Mouse (Mus musculus): ENCODE results near the gene Nr4a1. TPM values are rescaled to one million over a fixed set of nuclear protein-coding genes. Genes with fewer than 3 reads are reported as not detected.

The Nr4a1 gene
- polyA plus RNA-seq, 1 experiment = 16.4 TPM

DNA sequence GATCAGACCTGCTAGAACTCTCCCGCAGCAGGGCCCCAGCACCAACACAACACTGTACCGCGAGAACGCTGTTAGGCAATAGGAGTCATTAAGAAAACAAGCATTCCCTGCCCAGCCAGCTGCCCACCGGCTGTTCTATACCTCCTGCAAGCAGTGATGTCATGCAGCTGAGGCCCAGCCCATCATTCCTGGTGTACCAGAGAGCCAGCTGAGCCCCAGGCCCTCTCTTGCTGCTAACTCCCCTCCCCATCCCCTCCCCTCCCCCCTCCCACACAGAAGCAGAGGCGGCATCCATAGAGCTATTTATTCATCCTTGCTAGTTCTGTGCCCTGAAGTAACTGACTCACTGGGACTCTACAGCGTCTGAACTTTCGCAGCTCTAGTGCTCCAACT is 33.2 kb upstream of the Nr4a1 start:
- Histone ChIP-seq H3K4me3 (replicated peaks; ENCODE audit: insufficient read depth, low read depth, low read length) (no peak overlapping the region), H3K4me1 (ENCODE audit: control insufficient read depth, insufficient read depth, low read length) (0 out of 2 replicates have a peak, but pooled peaks cover 3% of the 10 kb centered on the region), H3K27me3 (ENCODE audit: control insufficient read depth, insufficient read depth, low read length) (no peaks in the 10 kb centered on the region), H3K27ac (ENCODE audit: insufficient read depth, low read length) (no peak overlapping the region)
- DNase-seq = no peak
- TF ChIP-seq CTCF (IDR thresholded peaks at IDR 0.05; ENCODE audit: borderline replicate concordance, insufficient read depth, low read depth, low read length) (no peak), POLR2A (IDR thresholded peaks at IDR 0.05; ENCODE audit: borderline replicate concordance, insufficient read depth, low read length) (no peak)
- 24% methylated on average over 8 of the region's 8 CpGs for WGBS

DNA sequence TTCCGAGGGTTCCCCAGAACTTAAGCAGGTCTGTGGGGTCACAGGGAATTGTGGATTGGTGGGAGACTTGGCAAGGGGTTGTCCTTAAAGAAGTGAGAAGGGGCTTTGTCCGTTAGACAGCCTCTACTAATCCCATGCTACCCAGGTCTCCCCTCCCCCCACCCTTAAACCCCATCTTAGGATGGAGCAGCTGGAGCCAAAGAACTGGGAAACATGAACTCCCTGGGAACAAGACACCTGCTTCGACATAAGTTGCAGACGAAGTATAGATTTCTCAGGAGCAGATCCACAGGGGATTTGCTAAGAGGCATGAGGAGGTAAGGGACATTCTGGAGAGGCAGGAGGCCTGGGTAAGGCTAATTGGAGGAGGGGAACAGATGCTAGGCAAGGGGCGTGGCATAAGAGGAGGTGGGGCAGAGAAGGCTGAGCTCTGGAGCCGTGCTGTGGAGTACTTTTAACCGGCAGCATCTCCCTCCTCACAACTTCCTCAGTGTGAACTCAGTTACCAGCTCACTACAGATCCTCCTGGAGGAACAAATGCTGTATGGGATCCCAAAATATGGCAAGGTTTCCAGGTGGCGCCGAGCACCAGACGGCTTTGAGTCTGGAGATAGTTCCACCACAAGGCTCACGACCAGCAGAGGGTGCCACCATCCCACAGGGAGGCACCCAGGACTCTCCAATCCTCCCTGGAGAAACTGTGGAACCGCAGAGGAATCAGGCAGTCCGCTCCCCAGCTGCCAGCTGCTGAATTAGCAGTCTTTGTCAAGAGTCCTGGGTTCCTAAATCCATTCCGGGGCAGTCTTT is 32.6 kb upstream of the Nr4a1 start:
- Histone ChIP-seq H3K4me3 (replicated peaks; ENCODE audit: insufficient read depth, low read depth, low read length) (no peak overlapping the region), H3K27ac (ENCODE audit: insufficient read depth, low read length) (no peak overlapping the region), H3K27me3 (ENCODE audit: control insufficient read depth, insufficient read depth, low read length) (no peaks in the 10 kb centered on the region), H3K4me1 (ENCODE audit: control insufficient read depth, insufficient read depth, low read length) (0 out of 2 replicates have a peak, but pooled peaks cover 3% of the 10 kb centered on the region)
- TF ChIP-seq POLR2A (IDR thresholded peaks at IDR 0.05; ENCODE audit: borderline replicate concordance, insufficient read depth, low read length) (no peak), CTCF (IDR thresholded peaks at IDR 0.05; ENCODE audit: borderline replicate concordance, insufficient read depth, low read depth, low read length) (peak; percentile 91)
- 6% methylated on average over 14 of the region's 14 CpGs for WGBS
- peak; percentile 83 to 90 for DNase-seq

DNA sequence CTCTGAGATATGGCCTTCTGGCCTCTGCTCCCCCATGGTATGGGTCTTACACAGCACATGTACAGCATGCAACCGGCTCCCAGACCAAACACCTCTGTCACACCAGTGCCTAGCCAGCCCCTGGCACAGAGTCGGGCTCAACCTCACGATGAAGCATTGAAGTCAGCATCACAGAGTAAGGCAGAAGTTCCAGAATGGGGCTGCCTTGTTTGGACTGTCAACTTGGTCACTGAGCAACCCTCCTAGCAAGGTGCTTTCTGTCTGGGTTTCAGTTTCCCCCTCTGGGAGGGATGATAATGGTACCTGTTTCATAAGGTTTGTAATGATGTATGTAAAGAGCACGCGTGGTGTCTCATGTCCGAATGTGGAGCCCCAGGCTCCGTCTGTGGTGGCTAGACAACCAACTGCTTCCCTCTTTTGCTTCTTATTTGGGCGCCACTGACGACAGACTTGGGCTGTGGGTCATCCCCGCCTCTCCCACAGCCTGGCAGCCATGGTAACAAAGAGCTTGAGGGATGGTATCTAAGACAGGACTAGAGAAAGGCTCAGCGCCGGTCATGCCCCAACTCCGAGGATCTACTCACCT is 31.1 kb upstream of the Nr4a1 start:
- Histone ChIP-seq H3K4me3 (replicated peaks; ENCODE audit: insufficient read depth, low read depth, low read length) (no peak overlapping the region), H3K27me3 (ENCODE audit: control insufficient read depth, insufficient read depth, low read length) (no peaks in the 10 kb centered on the region), H3K27ac (ENCODE audit: insufficient read depth, low read length) (no peak overlapping the region), H3K4me1 (ENCODE audit: control insufficient read depth, insufficient read depth, low read length) (0 out of 2 replicates have a peak, but pooled peaks cover 3% of the 10 kb centered on the region)
- no peak for DNase-seq
- TF ChIP-seq POLR2A (IDR thresholded peaks at IDR 0.05; ENCODE audit: borderline replicate concordance, insufficient read depth, low read length) (no peak), CTCF (IDR thresholded peaks at IDR 0.05; ENCODE audit: borderline replicate concordance, insufficient read depth, low read depth, low read length) (no peak)
- WGBS = 68% methylated on average over 13 of the region's 13 CpGs

DNA sequence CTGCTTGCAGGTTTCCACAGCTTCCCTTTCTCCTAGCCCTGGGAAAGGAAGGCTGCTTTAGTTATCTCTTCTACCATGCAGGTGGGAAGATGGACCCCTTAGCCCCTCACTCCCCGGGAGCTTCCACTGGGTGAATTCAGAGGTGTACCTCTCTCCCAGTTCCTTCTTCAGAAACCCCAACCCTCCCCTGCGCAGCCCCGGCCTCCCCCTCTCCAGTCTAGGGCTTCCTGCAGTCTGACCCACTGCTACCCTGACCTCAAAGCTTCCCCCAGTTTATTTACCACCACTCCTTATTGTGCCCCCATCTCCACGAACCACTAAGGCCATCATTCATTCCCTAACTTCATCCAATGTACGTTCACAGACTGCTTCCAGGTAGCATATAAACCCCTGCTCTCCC is 30.5 kb upstream of the Nr4a1 start:
- H3K27me3 ChIP-seq (ENCODE audit: control insufficient read depth, insufficient read depth, low read length) = no peaks in the 10 kb centered on the region
- no peak overlapping the region for H3K27ac ChIP-seq (ENCODE audit: insufficient read depth, low read length)
- 0 out of 2 replicates have a peak, but pooled peaks cover 3% of the 10 kb centered on the region for H3K4me1 ChIP-seq (ENCODE audit: control insufficient read depth, insufficient read depth, low read length)
- no peak for DNase-seq
- no peak for TF ChIP-seq CTCF (IDR thresholded peaks at IDR 0.05; ENCODE audit: borderline replicate concordance, insufficient read depth, low read depth, low read length)
- no peak for TF ChIP-seq POLR2A (IDR thresholded peaks at IDR 0.05; ENCODE audit: borderline replicate concordance, insufficient read depth, low read length)
- 22% methylated on average over 5 of the region's 5 CpGs for WGBS
- peak overlapping the region; percentile 62 for H3K4me3 ChIP-seq (replicated peaks; ENCODE audit: insufficient read depth, low read depth, low read length)

DNA sequence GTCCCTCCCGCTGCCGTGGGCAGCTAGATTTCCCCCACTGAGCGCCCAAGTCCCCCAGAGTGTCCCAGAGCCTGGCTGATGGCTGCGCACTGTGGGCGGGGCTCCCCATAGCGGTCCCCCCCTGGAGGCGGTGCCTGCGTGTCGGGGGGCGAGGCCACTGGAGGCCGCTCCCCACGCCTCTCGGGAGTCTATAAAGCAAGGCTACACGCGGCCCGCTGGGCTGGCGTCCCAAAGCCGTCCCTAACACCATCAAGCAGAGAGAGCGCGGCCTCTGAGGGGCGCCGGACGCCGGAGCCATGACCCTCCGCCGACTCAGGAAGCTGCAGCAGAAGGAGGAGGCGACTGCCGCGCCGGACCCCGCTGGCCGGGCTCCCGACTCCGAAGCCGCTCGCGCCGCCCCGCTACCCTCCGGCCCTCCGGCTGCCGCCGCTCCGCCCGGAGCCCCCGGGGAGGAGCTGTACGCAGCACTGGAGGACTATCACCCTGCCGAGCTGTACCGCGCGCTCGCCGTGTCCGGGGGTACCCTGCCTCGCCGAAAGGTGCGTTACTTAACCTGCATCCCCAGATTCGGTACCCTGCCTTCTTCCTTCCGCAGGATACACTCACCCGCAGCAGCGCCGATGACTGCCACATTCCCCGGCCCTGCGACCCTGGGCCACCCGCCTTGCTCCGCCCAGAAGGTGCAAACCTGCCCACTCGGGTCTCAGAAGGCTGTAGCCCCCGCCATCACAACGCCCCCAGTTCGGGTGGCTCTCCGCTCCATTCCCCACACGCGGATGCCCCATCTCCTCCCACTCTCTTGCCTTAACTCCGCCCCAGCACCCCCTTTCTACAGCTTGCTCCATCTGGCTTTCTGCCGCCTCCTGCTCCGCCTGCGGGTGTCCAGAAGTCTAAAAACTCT is 29.8 kb upstream of the Nr4a1 start, which contains the start of gene Grasp:
Gene Grasp, plus strand, starts transcription at position 183 of the 901 bp plus-strand sequence.
- Histone ChIP-seq H3K4me1 (ENCODE audit: control insufficient read depth, insufficient read depth, low read length) (0 out of 2 replicates have a peak, but pooled peaks cover 3% of the 10 kb centered on the region), H3K4me3 (replicated peaks; ENCODE audit: insufficient read depth, low read depth, low read length) (peak within 1 kb of the TSS; percentile 62), H3K27me3 (ENCODE audit: control insufficient read depth, insufficient read depth, low read length) (no peaks in the 10 kb centered on the region), H3K27ac (ENCODE audit: insufficient read depth, low read length) (no peak within 1 kb of the TSS)
- TF ChIP-seq CTCF (IDR thresholded peaks at IDR 0.05; ENCODE audit: borderline replicate concordance, insufficient read depth, low read depth, low read length) = no peak
- TF ChIP-seq POLR2A (IDR thresholded peaks at IDR 0.05; ENCODE audit: borderline replicate concordance, insufficient read depth, low read length) = peak; percentile 62
- under 1% methylated on average over 77 of the region's 77 CpGs for WGBS
- DNase-seq = peak; percentile 85

DNA sequence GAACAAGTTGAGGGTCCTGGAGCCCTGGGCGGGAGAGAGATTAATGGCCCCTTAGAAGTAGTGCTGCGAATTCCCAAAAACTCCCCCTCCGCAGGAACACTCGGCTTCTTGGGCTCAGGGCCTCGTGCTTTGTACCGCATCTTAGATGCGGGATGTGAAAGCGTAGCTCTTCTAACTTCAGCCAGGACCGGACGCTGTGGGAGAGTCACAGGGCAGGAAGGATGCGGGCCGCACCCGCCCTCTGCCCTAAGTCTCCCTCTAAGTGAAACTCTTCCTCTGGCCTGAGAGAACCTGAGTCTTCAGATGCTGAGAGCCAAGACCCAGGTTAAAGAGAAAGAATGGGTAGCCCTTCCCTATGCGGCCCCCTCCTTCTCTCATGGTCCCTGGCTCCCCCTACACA is 29.1 kb upstream of the Nr4a1 start:
- Histone ChIP-seq H3K4me3 (replicated peaks; ENCODE audit: insufficient read depth, low read depth, low read length) (peak overlapping the region; percentile 62), H3K4me1 (ENCODE audit: control insufficient read depth, insufficient read depth, low read length) (0 out of 2 replicates have a peak, but pooled peaks cover 3% of the 10 kb centered on the region), H3K27ac (ENCODE audit: insufficient read depth, low read length) (no peak overlapping the region), H3K27me3 (ENCODE audit: control insufficient read depth, insufficient read depth, low read length) (no peaks in the 10 kb centered on the region)
- WGBS = 23% methylated on average over 14 of the region's 14 CpGs
- TF ChIP-seq CTCF (IDR thresholded peaks at IDR 0.05; ENCODE audit: borderline replicate concordance, insufficient read depth, low read depth, low read length) (no peak), POLR2A (IDR thresholded peaks at IDR 0.05; ENCODE audit: borderline replicate concordance, insufficient read depth, low read length) (no peak)
- DNase-seq = no peak

DNA sequence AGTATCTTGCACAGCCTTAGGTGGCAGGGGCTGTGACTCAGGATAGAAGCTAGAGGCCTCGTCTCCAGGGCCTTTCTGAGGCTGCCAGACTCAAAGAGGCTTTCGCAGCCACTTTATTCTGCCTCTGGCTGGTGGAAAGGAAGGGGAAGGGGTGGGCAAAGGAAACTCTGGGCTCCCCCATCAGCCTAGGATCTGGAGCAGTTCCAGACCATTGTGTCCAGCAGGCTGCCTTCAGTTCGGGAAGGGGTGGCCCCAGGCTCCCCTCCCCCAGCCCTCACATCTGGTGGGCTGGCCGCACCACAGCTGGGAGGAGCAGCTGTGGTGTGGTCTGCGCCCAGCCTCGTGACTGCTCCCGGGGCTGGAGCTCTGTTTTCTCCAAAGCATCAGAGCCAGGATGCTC is 26.1 kb upstream of the Nr4a1 start:
- Histone ChIP-seq H3K27ac (ENCODE audit: insufficient read depth, low read length) (no peak overlapping the region), H3K4me3 (replicated peaks; ENCODE audit: insufficient read depth, low read depth, low read length) (no peak overlapping the region), H3K27me3 (ENCODE audit: control insufficient read depth, insufficient read depth, low read length) (no peaks in the 10 kb centered on the region), H3K4me1 (ENCODE audit: control insufficient read depth, insufficient read depth, low read length) (peaks cover 4% of the 10 kb centered on the region)
- 49% methylated on average over 7 of the region's 7 CpGs for WGBS
- DNase-seq = no peak
- TF ChIP-seq CTCF (IDR thresholded peaks at IDR 0.05; ENCODE audit: borderline replicate concordance, insufficient read depth, low read depth, low read length) (no peak), POLR2A (IDR thresholded peaks at IDR 0.05; ENCODE audit: borderline replicate concordance, insufficient read depth, low read length) (no peak)
